Mouse (Mus musculus): ENCODE results near the gene Ccdc65.
A peak's percentile ranks its signal among the peaks of the same experiment; 100 is the strongest.

Gene Ccdc65

GRCm38 (mm10) chr15:98707766-98708372 is at the start of gene Ccdc65:
TSS of gene Ccdc65 (plus strand) at chr15:98708207.
- ATAC-seq (ENCODE audit: low TSS enrichment): peak; percentile 93

- ATAC-seq (ENCODE audit: low TSS enrichment): peak; percentile 6; the same call in 1 of the 2 replicates
These were observed 45.8 kb upstream of the Ccdc65 start for GRCm38 (mm10) chr15:98662198-98662566.

GRCm38 (mm10) chr15:98662567-98663545 is 45.2 kb upstream of the Ccdc65 start, which contains the start of gene Ddx23:
TSS of gene Ddx23 (minus strand) at chr15:98662894.
- ATAC-seq (ENCODE audit: low TSS enrichment): peak; percentile 96

- no peak for ATAC-seq (ENCODE audit: low TSS enrichment)
These were observed 43.7 kb upstream of the Ccdc65 start for GRCm38 (mm10) chr15:98664042-98664907.

- no peak for ATAC-seq (ENCODE audit: low TSS enrichment)
These were observed 35.4 kb upstream of the Ccdc65 start for GRCm38 (mm10) chr15:98672592-98672991.

GRCm38 (mm10) chr15:98673732-98674131 is 34.3 kb upstream of the Ccdc65 start:
- ATAC-seq (ENCODE audit: low TSS enrichment): no peak

GRCm38 (mm10) chr15:98674284-98674993 is 33.6 kb upstream of the Ccdc65 start:
- ATAC-seq (ENCODE audit: low TSS enrichment): no peak

- ATAC-seq (ENCODE audit: low TSS enrichment): 0 out of 2 replicates have a peak, but pooled peaks have one; percentile 31
These were observed 32.9 kb upstream of the Ccdc65 start for GRCm38 (mm10) chr15:98674994-98675545.

- peak; percentile 42 for ATAC-seq (ENCODE audit: low TSS enrichment)
These were observed 32.3 kb upstream of the Ccdc65 start for GRCm38 (mm10) chr15:98675634-98676250.

- ATAC-seq (ENCODE audit: low TSS enrichment): no peak
These were observed 31.5 kb upstream of the Ccdc65 start for GRCm38 (mm10) chr15:98676471-98676870.

- ATAC-seq (ENCODE audit: low TSS enrichment): peak; percentile 89
These were observed 30.9 kb upstream of the Ccdc65 start, which contains the start of gene Rnd1 for GRCm38 (mm10) chr15:98676940-98677728. TSS of gene Rnd1 (minus strand) at chr15:98677461.

GRCm38 (mm10) chr15:98677977-98678376 is 30.0 kb upstream of the Ccdc65 start:
- no peak for ATAC-seq (ENCODE audit: low TSS enrichment)

- peak; percentile 24; the same call in 1 of the 2 replicates for ATAC-seq (ENCODE audit: low TSS enrichment)
These were observed 27.3 kb upstream of the Ccdc65 start for GRCm38 (mm10) chr15:98680660-98681059.

- no peak for ATAC-seq (ENCODE audit: low TSS enrichment)
These were observed 26.4 kb upstream of the Ccdc65 start for GRCm38 (mm10) chr15:98681633-98682032.

- no peak for ATAC-seq (ENCODE audit: low TSS enrichment)
These were observed 24.8 kb upstream of the Ccdc65 start for GRCm38 (mm10) chr15:98683177-98683576.

GRCm38 (mm10) chr15:98683746-98684145 is 24.3 kb upstream of the Ccdc65 start:
- ATAC-seq (ENCODE audit: low TSS enrichment): no peak

- ATAC-seq (ENCODE audit: low TSS enrichment): no peak
These were observed 22.1 kb upstream of the Ccdc65 start for GRCm38 (mm10) chr15:98685926-98686325.

GRCm38 (mm10) chr15:98689682-98690081 is 18.3 kb upstream of the Ccdc65 start:
- ATAC-seq (ENCODE audit: low TSS enrichment): peak; percentile 79; the same call in 1 of the 2 replicates

- peak; percentile 42; the same call in 1 of the 2 replicates for ATAC-seq (ENCODE audit: low TSS enrichment)
These were observed 16.4 kb upstream of the Ccdc65 start for GRCm38 (mm10) chr15:98691486-98692147.
